Mouse (Mus musculus) neural tube, embryonic 13.5 days (tissue): Measurements from ENCODE around the gene Khdc4. TPM values are rescaled to one million over a fixed set of nuclear protein-coding genes. Genes with fewer than 3 reads are reported as not detected.
"Not testable (repeated sequence)": the region's sequence is repeated elsewhere in the genome, so short reads cannot be mapped to it uniquely, and the experiment has no call there.

Experiments
- ATAC-seq: fragments of 200-750 bp; cut with Nextera tagmentation; 2 replicates; pipeline ENCODE4 v1.8.0; 2017; ENCODE audit warnings: low read depth, mild to moderate bottlenecking, moderate TSS enrichment, moderate library complexity
- H3K27ac ChIP-seq: fragments of 300-500 bp; sonication (generic); replicated peaks from 2 replicates; pipeline ENCODE4 v1.5.1; 2015; ENCODE audit warnings: moderate library complexity, mild to moderate bottlenecking, inconsistent platforms
- H3K27me3 ChIP-seq: fragments of 300-500 bp; sonication (generic); 2 replicates; pipeline ENCODE4 v1.6.1; 2015; ENCODE audit warnings: mild to moderate bottlenecking, inconsistent platforms
- H3K36me3 ChIP-seq: fragments of 300-500 bp; sonication (generic); 2 replicates; pipeline ENCODE4 v1.6.1; 2015; ENCODE audit warnings: mild to moderate bottlenecking, inconsistent platforms
- H3K4me1 ChIP-seq: fragments of 300-500 bp; sonication (generic); replicated peaks from 2 replicates; pipeline ENCODE4 v1.6.1; 2015; ENCODE audit warnings: inconsistent platforms
- H3K4me2 ChIP-seq: fragments of 300-500 bp; sonication (generic); 2 replicates; pipeline ENCODE4 v1.6.1; 2015; ENCODE audit warnings: inconsistent platforms, mild to moderate bottlenecking, moderate library complexity
- H3K4me3 ChIP-seq: fragments of 300-500 bp; sonication (generic); 2 replicates; pipeline ENCODE4 v1.5.1; 2015; ENCODE audit warnings: mild to moderate bottlenecking, inconsistent platforms
- H3K9ac ChIP-seq: fragments of 300-500 bp; sonication (generic); 2 replicates; pipeline ENCODE4 v1.6.1; 2015; ENCODE audit warnings: moderate library complexity, mild to moderate bottlenecking, inconsistent platforms
- H3K9me3 ChIP-seq: fragments of 300-500 bp; sonication (generic); 2 replicates; pipeline ENCODE4 v1.6.1; 2016; ENCODE audit warnings: inconsistent platforms
- WGBS: fragments of 180-500 bp; shearing (Covaris S2); methylation state at CpG from one replicate; pipeline ENCODE4 v1.1.7; 2015; 5-methylcytosine and 5-hydroxymethylcytosine counted together
- polyA plus RNA-seq: library from polyadenylated mRNA; unstranded; fragments of >200 nt; fragmentation: Nextera tagmentation; extraction: Ambion mirVana; gene quantifications from 2 replicates; pipeline ENCODE4 v1.2.1, GENCODE M21; 2015

Gene Khdc4
- polyA plus RNA-seq, 1 experiment from 2014 or later, result 95.0 TPM

- H3K4me2 ChIP-seq, result no peak overlapping the region
- no peak for ATAC-seq
- no peaks in the 10 kb centered on the region for H3K27me3 ChIP-seq
- H3K4me3 ChIP-seq, result no peak overlapping the region
- 98% methylated on average over 4 of the region's 4 CpGs for WGBS
- H3K9me3 ChIP-seq, result no peaks in the 10 kb centered on the region
- H3K4me1 ChIP-seq, result peaks cover 15% of the 10 kb centered on the region
- no peak overlapping the region for H3K27ac ChIP-seq
- H3K9ac ChIP-seq, result no peak overlapping the region
- H3K36me3 ChIP-seq, result peaks cover 51% of the 10 kb centered on the region
Measured at GRCm38 (mm10) chr3:88713709-88714108, 28.1 kb downstream of the Khdc4 start.

DNA sequence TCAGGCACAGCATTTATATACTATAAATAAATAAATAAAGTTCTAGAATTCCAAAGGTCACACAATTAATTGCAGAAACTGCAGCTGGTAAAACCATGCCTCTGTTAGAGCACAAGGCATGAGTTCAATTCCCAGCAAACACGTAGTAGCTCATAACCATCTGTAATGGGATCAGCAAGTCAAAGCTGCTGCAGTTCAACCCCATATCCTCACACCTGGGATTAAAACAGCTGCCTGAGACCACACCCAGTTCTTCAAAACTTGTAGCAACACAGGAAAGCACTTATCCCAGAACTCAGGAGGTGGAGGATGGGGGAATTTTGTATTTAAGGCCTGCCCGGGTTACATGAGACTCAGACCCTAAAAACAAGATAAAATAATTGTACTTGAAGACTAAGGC, 29.1 kb downstream of the Khdc4 start:
- no peak for ATAC-seq
- Histone ChIP-seq H3K9me3 (no peaks in the 10 kb centered on the region), H3K4me1 (peaks cover 24% of the 10 kb centered on the region), H3K27me3 (no peaks in the 10 kb centered on the region), H3K9ac (no peak overlapping the region), H3K4me3 (no peak overlapping the region), H3K36me3 (peaks cover 46% of the 10 kb centered on the region), H3K27ac (no peak overlapping the region), H3K4me2 (no peak overlapping the region)
- 78% methylated on average over 2 of the region's 2 CpGs for WGBS

GRCm38 (mm10) chr3:88715716-88716115, 30.1 kb downstream of the Khdc4 start:
- WGBS, result 90% methylated on average over 5 of the region's 5 CpGs
- not testable (repeated sequence) for H3K9ac ChIP-seq, H3K27ac ChIP-seq, H3K4me2 ChIP-seq, H3K27me3 ChIP-seq, ATAC-seq, H3K4me3 ChIP-seq, H3K9me3 ChIP-seq
- H3K36me3 ChIP-seq, result peaks cover 45% of the 10 kb centered on the region
- H3K4me1 ChIP-seq, result peaks cover 24% of the 10 kb centered on the region

DNA sequence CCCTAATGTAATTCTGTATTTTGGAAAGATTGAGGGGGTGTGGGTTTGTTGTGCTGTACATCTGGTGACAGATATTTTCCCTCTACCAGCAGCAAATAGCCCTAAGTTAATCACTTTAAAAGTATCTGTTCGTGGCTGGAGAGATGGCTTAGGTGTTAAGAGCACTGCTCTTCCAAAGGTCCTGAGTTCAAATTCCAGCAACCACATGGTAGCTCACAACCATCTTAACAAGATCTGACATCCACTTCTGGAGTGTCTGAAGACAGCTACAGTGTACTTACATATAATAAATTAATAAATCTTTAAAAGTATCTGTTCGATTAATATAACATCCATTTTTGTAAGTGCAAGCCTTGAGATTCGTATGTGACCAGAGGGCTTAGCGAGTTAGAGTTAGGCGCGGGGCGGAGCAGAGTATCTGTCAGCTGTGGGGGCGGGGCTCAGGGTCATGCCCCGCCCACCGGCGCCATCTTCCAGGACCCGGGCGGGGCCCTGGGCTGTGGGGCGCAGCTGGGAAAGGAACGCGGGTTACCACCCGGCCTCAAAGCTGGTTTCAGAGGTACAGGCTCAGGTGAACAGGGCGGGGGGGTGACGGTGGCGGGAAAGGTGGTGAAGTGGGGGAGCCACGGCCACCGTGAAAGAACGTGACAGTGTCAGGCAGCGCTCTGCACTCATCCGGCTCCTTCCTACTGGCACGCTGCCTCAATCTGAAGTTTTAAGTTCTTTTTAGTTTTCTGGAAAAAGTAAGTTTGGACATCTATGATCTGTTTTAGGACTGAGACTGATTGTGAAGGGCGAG, 31.0 kb downstream of the Khdc4 start, which contains the start of gene Rit1:
Rit1 (plus strand) TSS at position 440 of the 799 bp plus-strand sequence.
- Histone ChIP-seq H3K27me3 (no peaks in the 10 kb centered on the region), H3K36me3 (peaks cover 45% of the 10 kb centered on the region), H3K9ac (peak within 1 kb of the TSS; percentile 78), H3K4me2 (peak within 1 kb of the TSS; percentile 91), H3K9me3 (no peaks in the 10 kb centered on the region), H3K27ac (peak within 1 kb of the TSS; percentile 74), H3K4me1 (peaks cover 24% of the 10 kb centered on the region), H3K4me3 (peak within 1 kb of the TSS; percentile 75)
- peak; percentile 95 for ATAC-seq
- WGBS, result 2% methylated on average over 27 of the region's 27 CpGs

GRCm38 (mm10) chr3:88717198-88717798, 31.7 kb downstream of the Khdc4 start:
- H3K36me3 ChIP-seq, result peaks cover 38% of the 10 kb centered on the region
- H3K4me1 ChIP-seq, result peaks cover 24% of the 10 kb centered on the region
- WGBS, result 7% methylated on average over 9 of the region's 9 CpGs
- H3K9ac ChIP-seq, result peak overlapping the region; percentile 78
- peak overlapping the region; percentile 91 for H3K4me2 ChIP-seq
- H3K4me3 ChIP-seq, result peak overlapping the region; percentile 75
- H3K9me3 ChIP-seq, result no peaks in the 10 kb centered on the region
- peak overlapping the region; percentile 74 for H3K27ac ChIP-seq
- H3K27me3 ChIP-seq, result no peaks in the 10 kb centered on the region
- peak; percentile 73 for ATAC-seq

DNA sequence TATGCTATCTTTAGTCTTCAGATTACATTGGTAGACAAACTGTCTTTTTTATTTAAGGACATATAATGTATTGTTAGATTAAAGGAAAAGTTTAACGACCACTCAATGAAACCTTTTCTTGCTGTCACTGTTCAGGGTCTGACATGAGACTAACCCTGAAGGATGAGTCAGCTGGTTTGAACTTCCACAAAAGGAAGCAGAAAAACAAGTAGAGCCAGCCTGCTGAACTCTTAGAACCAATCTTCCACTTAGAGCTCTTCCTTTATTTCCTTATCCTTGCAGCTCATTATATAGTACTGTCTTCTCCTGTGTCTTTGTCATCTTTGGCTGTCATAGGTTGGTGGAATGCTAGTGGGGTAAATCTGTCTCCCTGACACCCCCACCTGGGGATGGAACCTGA, 32.2 kb downstream of the Khdc4 start:
- H3K36me3 ChIP-seq, result peaks cover 33% of the 10 kb centered on the region
- H3K4me1 ChIP-seq, result peaks cover 24% of the 10 kb centered on the region
- no peak for ATAC-seq
- H3K27ac ChIP-seq, result no peak overlapping the region
- no peaks in the 10 kb centered on the region for H3K27me3 ChIP-seq
- WGBS, result 78% methylated on average over 1 of the region's 1 CpGs
- peak overlapping the region; percentile 91 for H3K4me2 ChIP-seq
- peak overlapping the region; percentile 38; the same call in 1 of the 2 replicates for H3K9ac ChIP-seq
- H3K9me3 ChIP-seq, result no peaks in the 10 kb centered on the region
- H3K4me3 ChIP-seq, result peak overlapping the region; percentile 75

GRCm38 (mm10) chr3:88719098-88719497, 33.5 kb downstream of the Khdc4 start:
- Histone ChIP-seq H3K27ac (no peak overlapping the region), H3K36me3 (peaks cover 33% of the 10 kb centered on the region), H3K4me3 (no peak overlapping the region), H3K27me3 (no peaks in the 10 kb centered on the region), H3K9ac (no peak overlapping the region), H3K9me3 (0 out of 2 replicates have a peak, but pooled peaks cover 4% of the 10 kb centered on the region), H3K4me1 (peaks cover 24% of the 10 kb centered on the region), H3K4me2 (peak overlapping the region; percentile 91)
- ATAC-seq, result no peak
- WGBS, result 80% methylated on average over 2 of the region's 2 CpGs

DNA sequence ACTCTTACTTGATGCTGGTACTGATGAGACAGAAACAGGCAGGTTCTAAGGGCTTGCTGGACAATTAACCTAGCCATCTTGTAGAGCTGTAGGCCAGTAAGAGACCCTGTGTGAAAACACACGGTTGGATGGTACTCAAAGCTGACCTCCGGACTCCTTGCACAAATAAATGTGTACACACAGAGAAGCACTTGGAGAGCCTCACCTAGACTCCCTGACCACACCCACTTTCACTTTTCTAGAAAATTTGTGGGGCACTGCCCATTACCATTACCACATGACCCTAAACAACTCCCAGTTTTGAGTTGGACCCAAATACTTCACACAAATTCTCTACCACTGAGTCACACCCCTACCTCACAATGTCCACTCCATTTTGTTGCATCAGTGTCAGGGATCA, 51.0 kb downstream of the Khdc4 start:
- Histone ChIP-seq H3K9me3 (no peaks in the 10 kb centered on the region), H3K36me3 (peaks cover 48% of the 10 kb centered on the region), H3K4me2 (no peak overlapping the region), H3K4me1 (no peaks in the 10 kb centered on the region), H3K27ac (no peak overlapping the region), H3K4me3 (no peak overlapping the region), H3K9ac (no peak overlapping the region), H3K27me3 (no peaks in the 10 kb centered on the region)
- 93% methylated on average over 2 of the region's 2 CpGs for WGBS
- ATAC-seq, result no peak

DNA sequence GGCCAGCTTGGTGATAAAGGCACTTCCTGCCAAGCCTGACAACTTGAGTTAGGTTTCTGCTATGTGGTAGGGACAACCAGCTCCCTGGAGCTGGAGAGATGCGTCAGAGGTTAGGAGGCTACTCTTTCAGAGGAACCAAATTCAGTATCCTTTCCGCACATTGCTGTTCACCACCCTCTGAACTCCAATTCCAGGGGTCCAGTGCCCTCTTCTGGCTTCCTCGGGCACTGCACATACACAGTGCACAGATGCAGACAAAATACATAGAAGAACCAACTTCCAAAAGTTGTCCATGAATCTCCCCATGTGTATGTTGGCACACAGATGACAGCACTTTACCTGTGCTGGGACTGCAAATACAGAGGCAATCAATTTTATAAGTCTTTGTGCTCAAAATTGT, 53.0 kb downstream of the Khdc4 start:
- no peak for ATAC-seq
- no peaks in the 10 kb centered on the region for H3K9me3 ChIP-seq
- H3K36me3 ChIP-seq, result peaks cover 52% of the 10 kb centered on the region
- no peak overlapping the region for H3K4me3 ChIP-seq
- no peak overlapping the region for H3K27ac ChIP-seq
- 55% methylated on average over 3 of the region's 3 CpGs for WGBS
- H3K4me2 ChIP-seq, result no peak overlapping the region
- no peaks in the 10 kb centered on the region for H3K27me3 ChIP-seq
- no peak overlapping the region for H3K9ac ChIP-seq
- no peaks in the 10 kb centered on the region for H3K4me1 ChIP-seq

- ATAC-seq, result no peak
- WGBS, result 98% methylated on average over 3 of the region's 3 CpGs
Measured at GRCm38 (mm10) chr3:88740147-88740546, 54.5 kb downstream of the Khdc4 start.

GRCm38 (mm10) chr3:88745534-88745933, 59.9 kb downstream of the Khdc4 start:
- H3K4me1 ChIP-seq, result no peaks in the 10 kb centered on the region
- H3K9me3 ChIP-seq, result peaks cover 19% of the 10 kb centered on the region
- H3K27me3 ChIP-seq, result no peaks in the 10 kb centered on the region
- 93% methylated on average over 9 of the region's 9 CpGs for WGBS
- peaks cover 91% of the 10 kb centered on the region for H3K36me3 ChIP-seq
- H3K4me3 ChIP-seq, result no peak overlapping the region
- no peak overlapping the region for H3K27ac ChIP-seq
- ATAC-seq, result no peak
- H3K9ac ChIP-seq, result no peak overlapping the region
- H3K4me2 ChIP-seq, result no peak overlapping the region

More at GRCm38 (mm10) chr3:88740147-88740546, 54.5 kb downstream of the Khdc4 start:
- Histone ChIP-seq H3K9ac (no peak overlapping the region), H3K4me2 (no peak overlapping the region), H3K27me3 (no peaks in the 10 kb centered on the region), H3K4me1 (no peaks in the 10 kb centered on the region), H3K4me3 (no peak overlapping the region), H3K36me3 (peaks cover 62% of the 10 kb centered on the region), H3K9me3 (no peaks in the 10 kb centered on the region), H3K27ac (no peak overlapping the region)

- Histone ChIP-seq H3K36me3 (peaks cover 97% of the 10 kb centered on the region), H3K9ac (no peak overlapping the region), H3K27ac (no peak overlapping the region), H3K4me1 (no peaks in the 10 kb centered on the region), H3K4me2 (no peak overlapping the region), H3K27me3 (no peaks in the 10 kb centered on the region), H3K4me3 (no peak overlapping the region), H3K9me3 (peaks cover 19% of the 10 kb centered on the region)
- 97% methylated on average over 15 of the region's 15 CpGs for WGBS
- no peak for ATAC-seq
Measured at GRCm38 (mm10) chr3:88746139-88746870, 60.7 kb downstream of the Khdc4 start.
